Mouse (Mus musculus) heart, embryonic 11.5 days (tissue): ENCODE results near the gene Actn2. TPM values are rescaled to one million over a fixed set of nuclear protein-coding genes. Genes with fewer than 3 reads are reported as not detected.

ENCODE experiments used
- ATAC-seq: fragments of 200-750 bp; cut with Nextera tagmentation; replicated peaks from 2 replicates; pipeline ENCODE4 v1.8.0; 2017; ENCODE audit warnings: moderate library complexity; ENCODE audit not compliant: insufficient number of reproducible peaks, low FRiP score, low TSS enrichment
- H3K27ac ChIP-seq: fragments of 300-500 bp; sonication (generic); 2 replicates; pipeline ENCODE4 v1.5.1; 2014; ENCODE audit warnings: mild to moderate bottlenecking, low read depth, low read length
- H3K27me3 ChIP-seq: fragments of 300-500 bp; sonication (generic); 2 replicates; pipeline ENCODE4 v1.6.1; 2014; ENCODE audit warnings: mild to moderate bottlenecking, low read length, mixed read lengths; ENCODE audit not compliant: control insufficient read depth, insufficient read depth
- H3K36me3 ChIP-seq: fragments of 300-500 bp; sonication (generic); 2 replicates; pipeline ENCODE4 v1.6.1; 2014; ENCODE audit warnings: mild to moderate bottlenecking, low read length, moderate library complexity, mixed read lengths; ENCODE audit not compliant: control insufficient read depth, insufficient read depth
- H3K4me1 ChIP-seq: fragments of 300-500 bp; sonication (generic); 2 replicates; pipeline ENCODE4 v1.6.1; 2014; ENCODE audit warnings: low read length; ENCODE audit not compliant: control insufficient read depth, insufficient read depth
- H3K4me2 ChIP-seq: fragments of 300-500 bp; sonication (generic); 2 replicates; pipeline ENCODE4 v1.6.1; 2014; ENCODE audit warnings: mild to moderate bottlenecking, moderate library complexity
- H3K4me3 ChIP-seq: fragments of 300-500 bp; sonication (generic); 2 replicates; pipeline ENCODE4 v1.5.1; 2014; ENCODE audit warnings: low read depth, low read length
- H3K9ac ChIP-seq: fragments of 300-500 bp; sonication (generic); 2 replicates; pipeline ENCODE4 v1.6.1; 2014; ENCODE audit warnings: mild to moderate bottlenecking, low read depth, low read length, moderate library complexity
- H3K9me3 ChIP-seq: fragments of 300-500 bp; sonication (generic); replicated peaks from 2 replicates; pipeline ENCODE4 v1.6.1; 2016; ENCODE audit warnings: low read length; ENCODE audit not compliant: control insufficient read depth
- WGBS: fragments of 180-500 bp; shearing (Covaris S2); extraction: QIAGEN DNeasy Blood & Tissue Kit; methylation state at CpG from one replicate; pipeline ENCODE4 v1.1.7; 2014; ENCODE audit not compliant: insufficient replicate concordance; 5-methylcytosine and 5-hydroxymethylcytosine counted together
- polyA plus RNA-seq: library from polyadenylated mRNA; unstranded; fragments of >200 nt; fragmentation: Nextera tagmentation; extraction: Ambion mirVana; gene quantifications from 2 replicates; pipeline ENCODE4 v1.2.1, GENCODE M21; 2014

The Actn2 gene
- polyA plus RNA-seq, 1 experiment from 2014 or later, result 1,008 TPM

GRCm38 (mm10) chr13:12245938-12246337 is 94.6 kb downstream of the Actn2 start:
- Histone ChIP-seq H3K9ac (no peak overlapping the region), H3K27ac (no peak overlapping the region), H3K4me2 (no peak overlapping the region), H3K4me3 (no peak overlapping the region), H3K36me3 (peaks cover 27% of the 10 kb centered on the region), H3K27me3 (no peaks in the 10 kb centered on the region), H3K9me3 (no peaks in the 10 kb centered on the region), H3K4me1 (peaks cover 6% of the 10 kb centered on the region; the same call in 1 of the 2 replicates)
- WGBS, result 94% methylated on average over 2 of the region's 2 CpGs
- ATAC-seq, result no peak

GRCm38 (mm10) chr13:12243991-12244390 is 96.6 kb downstream of the Actn2 start:
- H3K9ac ChIP-seq, result no peak overlapping the region
- no peak overlapping the region for H3K4me3 ChIP-seq
- 58% methylated on average over 4 of the region's 4 CpGs for WGBS
- H3K9me3 ChIP-seq, result no peaks in the 10 kb centered on the region
- peaks cover 27% of the 10 kb centered on the region for H3K36me3 ChIP-seq
- H3K27me3 ChIP-seq, result no peaks in the 10 kb centered on the region
- no peaks in the 10 kb centered on the region for H3K4me1 ChIP-seq
- H3K4me2 ChIP-seq, result no peak overlapping the region
- ATAC-seq, result no peak
- H3K27ac ChIP-seq, result no peak overlapping the region

GRCm38 (mm10) chr13:12232141-12232540 is 108.4 kb downstream of the Actn2 start:
- Histone ChIP-seq H3K9ac (no peak overlapping the region), H3K4me3 (no peak overlapping the region), H3K27ac (no peak overlapping the region), H3K4me2 (no peak overlapping the region), H3K36me3 (peaks cover 18% of the 10 kb centered on the region), H3K4me1 (no peaks in the 10 kb centered on the region), H3K9me3 (no peaks in the 10 kb centered on the region), H3K27me3 (no peaks in the 10 kb centered on the region)
- 89% methylated on average over 4 of the region's 4 CpGs for WGBS
- ATAC-seq, result no peak

- Histone ChIP-seq H3K36me3 (peaks cover 25% of the 10 kb centered on the region), H3K4me2 (no peak overlapping the region), H3K4me1 (no peaks in the 10 kb centered on the region), H3K9ac (no peak overlapping the region), H3K27me3 (no peaks in the 10 kb centered on the region), H3K9me3 (no peaks in the 10 kb centered on the region), H3K4me3 (no peak overlapping the region), H3K27ac (no peak overlapping the region)
- WGBS, result 93% methylated on average over 4 of the region's 4 CpGs
- ATAC-seq, result no peak
Measured at GRCm38 (mm10) chr13:12228248-12228647, 112.3 kb downstream of the Actn2 start.

GRCm38 (mm10) chr13:12227606-12228005 is 113.0 kb downstream of the Actn2 start:
- 79% methylated on average over 5 of the region's 5 CpGs for WGBS
- peaks cover 21% of the 10 kb centered on the region for H3K36me3 ChIP-seq
- no peak for ATAC-seq

More at GRCm38 (mm10) chr13:12227606-12228005, 113.0 kb downstream of the Actn2 start:
- Histone ChIP-seq H3K9ac (no peak overlapping the region), H3K9me3 (no peaks in the 10 kb centered on the region), H3K4me1 (no peaks in the 10 kb centered on the region), H3K4me2 (no peak overlapping the region), H3K27ac (no peak overlapping the region), H3K4me3 (no peak overlapping the region), H3K27me3 (no peaks in the 10 kb centered on the region)

Other genes starting within 250 kb of the Actn2 start
- gene Ryr2, start 233.8 kb downstream of the Actn2 start, polyA plus RNA-seq, result 35.6 and 46.7 TPM in 2 replicates
- 17.7 and 19.9 TPM in 2 replicates for gene Mtr, start 82.6 kb downstream of the Actn2 start, polyA plus RNA-seq
- 15.1 and 16.6 TPM in 2 replicates for gene Heatr1, start 54.3 kb upstream of the Actn2 start, polyA plus RNA-seq
- 10.2 and 12.7 TPM in 2 replicates for gene Lgals8, start 124.2 kb upstream of the Actn2 start, polyA plus RNA-seq
- 0.59 and 0.72 TPM in 2 replicates for gene Edaradd, start 179.7 kb upstream of the Actn2 start, polyA plus RNA-seq
- gene Ero1lb, start 225.1 kb upstream of the Actn2 start, polyA plus RNA-seq, result 7.2 and 7.7 TPM in 2 replicates